Mouse (Mus musculus) liver, embryonic 13.5 days (tissue): ENCODE results near the gene Bicral. TPM values are rescaled to one million over a fixed set of nuclear protein-coding genes. Genes with fewer than 3 reads are reported as not detected.

Source experiments
- ATAC-seq: fragments of 200-750 bp; cut with Nextera tagmentation; 2 replicates; pipeline ENCODE4 v1.8.0; 2017; ENCODE audit warnings: low read depth, mild to moderate bottlenecking, moderate number of reproducible peaks, moderate library complexity
- DNase-seq: peaks from one replicate; pipeline ENCODE4 v3.0.0; 2022
- H3K27ac ChIP-seq: fragments of 300-500 bp; sonication (generic); 2 replicates; pipeline ENCODE4 v1.5.1; 2015; ENCODE audit warnings: moderate library complexity, mild to moderate bottlenecking, inconsistent platforms
- H3K27me3 ChIP-seq: fragments of 300-500 bp; sonication (generic); 2 replicates; pipeline ENCODE4 v1.6.1; 2015; ENCODE audit warnings: mild to moderate bottlenecking, inconsistent platforms
- H3K36me3 ChIP-seq: fragments of 300-500 bp; sonication (generic); 2 replicates; pipeline ENCODE4 v1.6.1; 2015; ENCODE audit warnings: mild to moderate bottlenecking, inconsistent platforms
- H3K4me1 ChIP-seq: fragments of 300-500 bp; sonication (generic); replicated peaks from 2 replicates; pipeline ENCODE4 v1.6.1; 2015; ENCODE audit warnings: inconsistent platforms
- H3K4me2 ChIP-seq: fragments of 300-500 bp; sonication (generic); 2 replicates; pipeline ENCODE4 v1.6.1; 2015; ENCODE audit warnings: inconsistent platforms, mild to moderate bottlenecking, moderate library complexity
- H3K4me3 ChIP-seq: fragments of 300-500 bp; sonication (generic); replicated peaks from 2 replicates; pipeline ENCODE4 v1.5.1; 2015; ENCODE audit warnings: mild to moderate bottlenecking, inconsistent platforms
- H3K9ac ChIP-seq: fragments of 300-500 bp; sonication (generic); 2 replicates; pipeline ENCODE4 v1.6.1; 2015; ENCODE audit warnings: mild to moderate bottlenecking, inconsistent platforms
- H3K9me3 ChIP-seq: fragments of 300-500 bp; sonication (generic); replicated peaks from 2 replicates; pipeline ENCODE4 v1.6.1; 2016; ENCODE audit warnings: inconsistent platforms
- WGBS: fragments of 180-500 bp; shearing (Covaris S2); methylation state at CpG from one replicate; pipeline ENCODE4 v1.1.7; 2015; ENCODE audit not compliant: insufficient replicate concordance; 5-methylcytosine and 5-hydroxymethylcytosine counted together
- polyA plus RNA-seq: library from polyadenylated mRNA; unstranded; fragments of >200 nt; fragmentation: Nextera tagmentation; extraction: Ambion mirVana; gene quantifications from 2 replicates; pipeline ENCODE4 v1.2.1, GENCODE M21; 2015

The Bicral gene
- polyA plus RNA-seq, 1 experiment from 2014 or later = 2.6 TPM

- Histone ChIP-seq H3K4me1 (peaks cover 42% of the 10 kb centered on the region), H3K9me3 (no peaks in the 10 kb centered on the region), H3K27me3 (0 out of 2 replicates have a peak, but pooled peaks cover 3% of the 10 kb centered on the region), H3K9ac (peak overlapping the region; percentile 78), H3K4me3 (peak overlapping the region; percentile 81), H3K4me2 (peak overlapping the region; percentile 85), H3K27ac (peak overlapping the region; percentile 87), H3K36me3 (peaks cover 12% of the 10 kb centered on the region)
- no peak; the same call in 1 of the 2 replicates for ATAC-seq
- 17% methylated on average over 16 of the region's 16 CpGs for WGBS
- DNase-seq = no peak
These were observed 107.1 kb downstream of the Bicral start for GRCm38 (mm10) chr17:46751056-46751793.

DNA sequence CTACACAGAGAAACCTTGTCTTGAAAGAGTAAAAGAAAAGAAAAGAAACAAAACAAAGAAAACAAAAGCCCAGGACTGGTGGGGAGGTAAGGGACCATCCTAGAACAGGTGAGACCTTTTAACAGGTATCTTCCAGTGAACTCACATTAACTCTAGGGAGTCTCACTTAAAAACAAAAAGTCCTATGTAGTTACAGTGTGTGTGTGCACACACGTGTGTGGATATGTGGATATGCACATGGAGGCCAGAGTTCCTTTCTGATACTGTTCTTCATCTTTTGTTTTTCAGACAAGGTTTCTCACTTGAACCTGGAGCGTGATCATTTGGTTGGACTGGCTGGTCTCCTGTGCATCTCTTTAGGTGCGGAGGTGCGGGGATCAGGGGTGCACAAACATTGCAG is 107.7 kb downstream of the Bicral start:
- Histone ChIP-seq H3K27ac (peak overlapping the region; percentile 87; the same call in 1 of the 2 replicates), H3K4me1 (peaks cover 42% of the 10 kb centered on the region), H3K27me3 (no peaks in the 10 kb centered on the region), H3K9me3 (no peaks in the 10 kb centered on the region), H3K4me3 (peak overlapping the region; percentile 81), H3K4me2 (peak overlapping the region; percentile 85), H3K36me3 (peaks cover 18% of the 10 kb centered on the region), H3K9ac (peak overlapping the region; percentile 78)
- no peak for DNase-seq
- 74% methylated on average over 4 of the region's 4 CpGs for WGBS
- ATAC-seq = no peak

- H3K9ac ChIP-seq = no peak overlapping the region
- no peaks in the 10 kb centered on the region for H3K9me3 ChIP-seq
- peaks cover 27% of the 10 kb centered on the region for H3K36me3 ChIP-seq
- ATAC-seq (no peak), DNase-seq (no peak)
- H3K4me3 ChIP-seq = no peak overlapping the region
- H3K27me3 ChIP-seq = no peaks in the 10 kb centered on the region
- no peak overlapping the region for H3K4me2 ChIP-seq
- WGBS = 75% methylated on average over 5 of the region's 5 CpGs
- no peak overlapping the region for H3K27ac ChIP-seq
- peaks cover 45% of the 10 kb centered on the region for H3K4me1 ChIP-seq
These were observed 109.0 kb downstream of the Bicral start for GRCm38 (mm10) chr17:46749282-46749681.

Other genes with a start within 250 kb of the Bicral start
- gene Ptk7, start 229.0 kb downstream of the Bicral start, polyA plus RNA-seq = 8.0 and 9.1 TPM in 2 replicates
- 5.8 TPM in 2 replicates for gene Klc4, start 212.5 kb downstream of the Bicral start, polyA plus RNA-seq
- 91.5 and 97.5 TPM in 2 replicates for gene Mrpl2, start 212.3 kb downstream of the Bicral start, polyA plus RNA-seq
- 10.9 and 12.4 TPM in 2 replicates for gene Cul7, start 208.1 kb downstream of the Bicral start, polyA plus RNA-seq
- gene Rrp36, start 184.1 kb downstream of the Bicral start, polyA plus RNA-seq = 31.7 and 31.9 TPM in 2 replicates
- gene Mea1, start 179.7 kb downstream of the Bicral start, polyA plus RNA-seq = 65.2 and 67.8 TPM in 2 replicates
- 73.1 and 75.6 TPM in 2 replicates for gene Klhdc3, start 177.6 kb downstream of the Bicral start, polyA plus RNA-seq
- 31.2 and 36.0 TPM in 2 replicates for gene Ppp2r5d, start 153.4 kb downstream of the Bicral start, polyA plus RNA-seq
- 8.5 and 9.4 TPM in 2 replicates for gene Pex6, start 147.0 kb downstream of the Bicral start, polyA plus RNA-seq
- gene Gnmt, start 129.3 kb downstream of the Bicral start, polyA plus RNA-seq = 11.0 and 11.7 TPM in 2 replicates
- gene Cnpy3, start 106.3 kb downstream of the Bicral start, polyA plus RNA-seq = 30.2 and 30.9 TPM in 2 replicates
- gene Ptcra, start 94.8 kb downstream of the Bicral start, polyA plus RNA-seq = 0.30 and 0.32 TPM in 2 replicates
- 44.5 and 51.4 TPM in 2 replicates for gene 2310039H08Rik, start 85.8 kb downstream of the Bicral start, polyA plus RNA-seq
- 108 and 131 TPM in 2 replicates for gene Rpl7l1, start 75.8 kb downstream of the Bicral start, polyA plus RNA-seq
- gene Tbcc, start 32.2 kb upstream of the Bicral start, polyA plus RNA-seq = 22.4 and 24.9 TPM in 2 replicates
- gene Prph2, start 52.0 kb upstream of the Bicral start, polyA plus RNA-seq = not detected in 2 replicates
- gene Ubr2, start 152.1 kb upstream of the Bicral start, polyA plus RNA-seq = 7.0 and 7.8 TPM in 2 replicates